Mouse (Mus musculus): ENCODE measurements around the gene Sct.

Sct gene

GRCm38 (mm10) chr7:141278766-141279590 lies at the start of gene Sct:
Gene Sct (minus strand): TSS chr7:141279133.
- peak; percentile 66 for DNase-seq (ENCODE audit: low spot score)

- no peak for DNase-seq (ENCODE audit: low spot score)
Observed at GRCm38 (mm10) chr7:141328373-141328990, 49.5 kb upstream of the Sct start.

- DNase-seq (ENCODE audit: low spot score): peak; percentile 100
Observed at GRCm38 (mm10) chr7:141327469-141328372, 48.8 kb upstream of the Sct start, which contains the start of the genes Deaf1 and Tmem80. Gene Deaf1 (minus strand): TSS chr7:141327690. Gene Tmem80 (plus strand): TSS chr7:141327739.

GRCm38 (mm10) chr7:141326546-141327446 lies 47.9 kb upstream of the Sct start:
- peak; percentile 68 for DNase-seq (ENCODE audit: low spot score)

- DNase-seq (ENCODE audit: low spot score): no peak
Observed at GRCm38 (mm10) chr7:141324686-141325085, 45.8 kb upstream of the Sct start.

GRCm38 (mm10) chr7:141319446-141319845 lies 40.5 kb upstream of the Sct start:
- no peak for DNase-seq (ENCODE audit: low spot score)

GRCm38 (mm10) chr7:141317619-141318132 lies 38.7 kb upstream of the Sct start:
- no peak for DNase-seq (ENCODE audit: low spot score)

GRCm38 (mm10) chr7:141315974-141316373 lies 37.0 kb upstream of the Sct start:
- peak; percentile 74 for DNase-seq (ENCODE audit: low spot score)

- DNase-seq (ENCODE audit: low spot score): no peak
Observed at GRCm38 (mm10) chr7:141315076-141315475, 36.1 kb upstream of the Sct start.

- DNase-seq (ENCODE audit: low spot score): no peak
Observed at GRCm38 (mm10) chr7:141314416-141314815, 35.5 kb upstream of the Sct start.

- DNase-seq (ENCODE audit: low spot score): no peak
Observed at GRCm38 (mm10) chr7:141304537-141304936, 25.6 kb upstream of the Sct start.

- no peak for DNase-seq (ENCODE audit: low spot score)
Observed at GRCm38 (mm10) chr7:141302702-141303268, 23.9 kb upstream of the Sct start.

- no peak for DNase-seq (ENCODE audit: low spot score)
Observed at GRCm38 (mm10) chr7:141301386-141301785, 22.5 kb upstream of the Sct start.

- DNase-seq (ENCODE audit: low spot score): no peak
Observed at GRCm38 (mm10) chr7:141299175-141299574, 20.2 kb upstream of the Sct start.

GRCm38 (mm10) chr7:141297926-141298650 lies 19.2 kb upstream of the Sct start:
- no peak for DNase-seq (ENCODE audit: low spot score)

GRCm38 (mm10) chr7:141294479-141294878 lies 15.5 kb upstream of the Sct start:
- no peak for DNase-seq (ENCODE audit: low spot score)

GRCm38 (mm10) chr7:141293852-141294471 lies 15.0 kb upstream of the Sct start:
- peak; percentile 70 for DNase-seq (ENCODE audit: low spot score)

- peak; percentile 60 for DNase-seq (ENCODE audit: low spot score)
Observed at GRCm38 (mm10) chr7:141292583-141293388, 13.9 kb upstream of the Sct start.
